Mouse (Mus musculus): ENCODE measurements around the gene P2ry1. TPM values are rescaled to one million over a fixed set of nuclear protein-coding genes. Genes with fewer than 3 reads are reported as not detected.

The P2ry1 gene
- polyA plus RNA-seq (2012; ENCODE audit: insufficient read depth, low replicate concordance), result 72.0 and 87.8 TPM in 2 replicates

GRCm38 (mm10) chr3:61002587-61003501 is at the start of gene P2ry1:
P2ry1 (plus strand) TSS chr3:61002795.
- no peaks in the 10 kb centered on the region for H3K27me3 ChIP-seq (replicated peaks)
- peak within 1 kb of the TSS; percentile 100 for H3K4me3 ChIP-seq (replicated peaks)
- H3K36me3 ChIP-seq (replicated peaks; ENCODE audit: low read length), result peaks cover 54% of the 10 kb centered on the region
- no peaks in the 10 kb centered on the region for H3K9me3 ChIP-seq
- peaks cover 31% of the 10 kb centered on the region for H3K4me1 ChIP-seq
- TF ChIP-seq GATA1 (IDR thresholded peaks at IDR 0.05; ENCODE audit: borderline replicate concordance, low read length) (no peak), FLI1 (IDR thresholded peaks at IDR 0.05; ENCODE audit: low read length) (no peak)

GRCm38 (mm10) chr3:60953199-60953736 is 49.3 kb upstream of the P2ry1 start:
- Histone ChIP-seq H3K4me3 (replicated peaks) (peak overlapping the region; percentile 82), H3K27me3 (replicated peaks) (no peaks in the 10 kb centered on the region), H3K9me3 (no peaks in the 10 kb centered on the region), H3K36me3 (replicated peaks; ENCODE audit: low read length) (peaks cover 38% of the 10 kb centered on the region), H3K4me1 (peaks cover 61% of the 10 kb centered on the region)
- TF ChIP-seq GATA1 (IDR thresholded peaks at IDR 0.05; ENCODE audit: borderline replicate concordance, low read length), result no peak
- no peak for TF ChIP-seq FLI1 (IDR thresholded peaks at IDR 0.05; ENCODE audit: low read length)

- Histone ChIP-seq H3K36me3 (replicated peaks; ENCODE audit: low read length) (peaks cover 38% of the 10 kb centered on the region), H3K9me3 (no peaks in the 10 kb centered on the region), H3K27me3 (replicated peaks) (no peaks in the 10 kb centered on the region), H3K4me1 (peaks cover 65% of the 10 kb centered on the region), H3K4me3 (replicated peaks) (peak overlapping the region; percentile 73)
- TF ChIP-seq FLI1 (IDR thresholded peaks at IDR 0.05; ENCODE audit: low read length), result no peak
- TF ChIP-seq GATA1 (IDR thresholded peaks at IDR 0.05; ENCODE audit: borderline replicate concordance, low read length), result no peak; the same call in 2 of the 3 replicates
These were observed 48.5 kb upstream of the P2ry1 start for GRCm38 (mm10) chr3:60954073-60954472.

- Histone ChIP-seq H3K36me3 (replicated peaks; ENCODE audit: low read length) (peaks cover 46% of the 10 kb centered on the region), H3K27me3 (replicated peaks) (no peaks in the 10 kb centered on the region), H3K4me3 (replicated peaks) (no peak overlapping the region), H3K9me3 (no peaks in the 10 kb centered on the region), H3K4me1 (peaks cover 52% of the 10 kb centered on the region)
- TF ChIP-seq FLI1 (IDR thresholded peaks at IDR 0.05; ENCODE audit: low read length), result no peak
- TF ChIP-seq GATA1 (IDR thresholded peaks at IDR 0.05; ENCODE audit: borderline replicate concordance, low read length), result no peak
These were observed 43.8 kb upstream of the P2ry1 start for GRCm38 (mm10) chr3:60958769-60959168.

- H3K4me3 ChIP-seq (replicated peaks), result no peak overlapping the region
- H3K9me3 ChIP-seq, result no peaks in the 10 kb centered on the region
- no peak for TF ChIP-seq GATA1 (IDR thresholded peaks at IDR 0.05; ENCODE audit: borderline replicate concordance, low read length)
- TF ChIP-seq FLI1 (IDR thresholded peaks at IDR 0.05; ENCODE audit: low read length), result no peak
- H3K36me3 ChIP-seq (replicated peaks; ENCODE audit: low read length), result peaks cover 40% of the 10 kb centered on the region
- H3K27me3 ChIP-seq (replicated peaks), result no peaks in the 10 kb centered on the region
- peaks cover 37% of the 10 kb centered on the region for H3K4me1 ChIP-seq
These were observed 37.5 kb upstream of the P2ry1 start for GRCm38 (mm10) chr3:60965137-60965536.

- TF ChIP-seq GATA1 (IDR thresholded peaks at IDR 0.05; ENCODE audit: borderline replicate concordance, low read length) (no peak), FLI1 (IDR thresholded peaks at IDR 0.05; ENCODE audit: low read length) (no peak)
- H3K27me3 ChIP-seq (replicated peaks), result no peaks in the 10 kb centered on the region
- no peak overlapping the region for H3K4me3 ChIP-seq (replicated peaks)
- peaks cover 34% of the 10 kb centered on the region for H3K36me3 ChIP-seq (replicated peaks; ENCODE audit: low read length)
- no peaks in the 10 kb centered on the region for H3K9me3 ChIP-seq
- peaks cover 45% of the 10 kb centered on the region for H3K4me1 ChIP-seq
These were observed 27.7 kb upstream of the P2ry1 start for GRCm38 (mm10) chr3:60974944-60975343.

GRCm38 (mm10) chr3:60982109-60982508 is 20.5 kb upstream of the P2ry1 start:
- H3K36me3 ChIP-seq (replicated peaks; ENCODE audit: low read length), result peaks cover 55% of the 10 kb centered on the region
- no peaks in the 10 kb centered on the region for H3K9me3 ChIP-seq
- H3K4me3 ChIP-seq (replicated peaks), result no peak overlapping the region
- H3K27me3 ChIP-seq (replicated peaks), result no peaks in the 10 kb centered on the region
- TF ChIP-seq FLI1 (IDR thresholded peaks at IDR 0.05; ENCODE audit: low read length), result no peak
- no peak for TF ChIP-seq GATA1 (IDR thresholded peaks at IDR 0.05; ENCODE audit: borderline replicate concordance, low read length)
- H3K4me1 ChIP-seq, result peaks cover 59% of the 10 kb centered on the region

GRCm38 (mm10) chr3:60998064-60998463 is 4.5 kb upstream of the P2ry1 start:
- H3K4me3 ChIP-seq (replicated peaks), result peak overlapping the region; percentile 73
- no peak for TF ChIP-seq FLI1 (IDR thresholded peaks at IDR 0.05; ENCODE audit: low read length)
- no peak for TF ChIP-seq GATA1 (IDR thresholded peaks at IDR 0.05; ENCODE audit: borderline replicate concordance, low read length)
- H3K9me3 ChIP-seq, result no peaks in the 10 kb centered on the region
- no peaks in the 10 kb centered on the region for H3K27me3 ChIP-seq (replicated peaks)
- peaks cover 56% of the 10 kb centered on the region for H3K4me1 ChIP-seq
- peaks cover 44% of the 10 kb centered on the region for H3K36me3 ChIP-seq (replicated peaks; ENCODE audit: low read length)

- TF ChIP-seq GATA1 (IDR thresholded peaks at IDR 0.05; ENCODE audit: borderline replicate concordance, low read length) (no peak), FLI1 (IDR thresholded peaks at IDR 0.05; ENCODE audit: low read length) (no peak)
- H3K4me3 ChIP-seq (replicated peaks), result peak overlapping the region; percentile 100
These were observed 2.9 kb upstream of the P2ry1 start for GRCm38 (mm10) chr3:60999715-61000114.

GRCm38 (mm10) chr3:61000747-61001146 is 1.8 kb upstream of the P2ry1 start:
- peaks cover 49% of the 10 kb centered on the region for H3K36me3 ChIP-seq (replicated peaks; ENCODE audit: low read length)
- H3K4me1 ChIP-seq, result peaks cover 41% of the 10 kb centered on the region
- H3K27me3 ChIP-seq (replicated peaks), result no peaks in the 10 kb centered on the region
- TF ChIP-seq GATA1 (IDR thresholded peaks at IDR 0.05; ENCODE audit: borderline replicate concordance, low read length), result no peak
- no peaks in the 10 kb centered on the region for H3K9me3 ChIP-seq
- peak overlapping the region; percentile 100 for H3K4me3 ChIP-seq (replicated peaks)

More at GRCm38 (mm10) chr3:60999715-61000114, 2.9 kb upstream of the P2ry1 start:
- Histone ChIP-seq H3K36me3 (replicated peaks; ENCODE audit: low read length) (peaks cover 44% of the 10 kb centered on the region), H3K9me3 (no peaks in the 10 kb centered on the region), H3K4me1 (peaks cover 46% of the 10 kb centered on the region), H3K27me3 (replicated peaks) (no peaks in the 10 kb centered on the region)
